Mouse (Mus musculus) spleen, adult 2 months (tissue): ENCODE measurements around the gene Krtap9-1.

Experiments used
- CTCF ChIP-seq: fragments of 200-500 bp; IDR thresholded peaks from 2 replicates; pipeline ENCODE4 v1.5.1; 2011; ENCODE audit warnings: mild to moderate bottlenecking, inconsistent platforms; ENCODE audit not compliant: insufficient read depth, insufficient read length, insufficient replicate concordance; ENCODE audit errors: extremely low read depth
- POLR2A ChIP-seq: fragments of 200-500 bp; IDR thresholded peaks from 2 replicates; pipeline ENCODE4 v1.6.1; 2011; ENCODE audit warnings: low read depth, low read length, inconsistent platforms

DNA sequence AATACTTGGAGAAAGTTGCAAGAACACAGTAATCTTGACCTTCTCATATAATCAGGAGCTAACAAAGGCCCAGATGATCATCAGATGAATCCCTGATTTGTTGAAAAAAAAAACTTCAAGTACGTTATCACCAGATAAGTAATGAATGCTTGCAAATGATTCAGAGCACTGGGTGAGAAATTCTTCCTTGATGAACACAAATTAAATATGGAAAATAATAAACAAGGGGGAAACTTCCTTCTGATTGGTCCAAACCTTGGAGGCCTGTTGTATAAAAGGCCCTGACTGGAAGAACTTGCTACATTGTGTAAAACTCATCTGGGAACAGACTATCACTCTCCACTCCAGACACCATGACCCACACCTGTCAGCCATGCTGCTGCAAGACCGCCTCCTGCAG is 34.4 kb downstream of the Krtap9-1 start, which contains the start of gene Krtap31-1:
- TF ChIP-seq CTCF (no peak), POLR2A (no peak)
